Mouse (Mus musculus) kidney, adult 2 months (tissue): ENCODE measurements around the gene Arhgef10l.

ENCODE experiments used
- CTCF ChIP-seq: fragments of 200-500 bp; conservative IDR thresholded peaks from 2 replicates; pipeline ENCODE4 v1.5.1; 2011; ENCODE audit warnings: low read depth, mild to moderate bottlenecking, control low read depth, low read length, moderate library complexity, mixed read lengths; ENCODE audit not compliant: insufficient read depth, insufficient read length
- POLR2A ChIP-seq: fragments of 200-500 bp; IDR thresholded peaks from one replicate; pipeline ENCODE4 v1.6.1; 2011; ENCODE audit warnings: low read depth, low read length, control low read depth

DNA sequence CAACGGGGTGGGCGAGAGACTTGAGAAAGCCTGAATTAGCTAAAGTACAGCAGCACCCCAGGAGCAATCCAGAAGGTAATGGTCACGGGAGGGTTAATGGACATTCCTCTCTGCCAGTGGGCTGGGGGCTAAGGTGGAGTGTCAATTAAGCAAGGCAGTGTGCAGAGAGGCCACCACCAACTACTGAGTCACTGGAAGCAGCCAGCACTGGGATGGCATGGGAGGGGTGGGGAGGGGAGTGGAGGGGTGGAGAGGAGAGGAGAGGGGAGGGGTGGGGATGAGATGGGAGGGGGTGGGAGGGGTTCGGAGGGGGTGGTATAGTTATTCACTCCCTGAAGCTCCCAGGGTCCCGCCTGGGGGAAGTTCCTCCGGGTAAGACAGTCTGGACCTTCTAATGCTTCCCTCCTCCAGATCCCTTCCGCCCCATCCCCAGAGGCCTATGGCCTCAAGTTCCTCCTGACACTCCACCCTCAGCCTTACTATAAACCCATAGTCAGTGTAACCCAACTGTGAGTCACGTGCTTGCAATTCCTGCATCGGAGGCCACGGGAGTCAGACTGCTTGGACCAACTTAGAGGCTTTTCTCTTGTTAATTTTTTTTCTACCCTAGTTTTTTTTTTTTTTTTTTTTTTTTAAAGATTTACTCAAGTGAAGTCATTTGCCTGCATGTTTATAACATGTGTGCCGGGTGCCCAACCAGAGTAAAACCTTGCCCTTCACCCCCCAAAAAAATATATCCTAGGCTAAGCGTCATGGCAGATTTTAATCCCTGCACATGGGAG, 22.4 kb upstream of the Arhgef10l start:
- TF ChIP-seq CTCF (no peak), POLR2A (no peak)
